Mouse (Mus musculus) monocyte, adult 5-6 weeks (primary cell): ENCODE results near the gene Tent2. TPM values are rescaled to one million over a fixed set of nuclear protein-coding genes. Genes with fewer than 3 reads are reported as not detected.
"Not testable (repeated sequence)": the region's sequence is repeated elsewhere in the genome, so short reads cannot be mapped to it uniquely, and the experiment has no call there.

Experiments used
- ATAC-seq: fragments of 153-309, 156-312 bp; replicated peaks from 2 replicates; pipeline ENCODE4 v1.8.0; 2017; ENCODE audit warnings: mild to moderate bottlenecking; ENCODE audit not compliant: low TSS enrichment, insufficient number of reproducible peaks, severe bottlenecking, poor library complexity, low FRiP score
- total RNA-seq: library from RNA; stranded (forward); fragments of 200-1000, 200-491, 200-594 nt; gene quantifications from 3 replicates; pipeline ENCODE4 v1.2.3, GENCODE M21; 2017

Gene Tent2
- 64.4 to 66.8 TPM (median 64.7 TPM) in 3 replicates for total RNA-seq

GRCm38 (mm10) chr13:93191831-93192645 is at the start of gene Tent2:
TSS of gene Tent2 (minus strand) at chr13:93192385.
- ATAC-seq: peak; percentile 98

GRCm38 (mm10) chr13:93241180-93241579 is 49.0 kb upstream of the Tent2 start:
- ATAC-seq: no peak

- ATAC-seq: no peak
Observed at GRCm38 (mm10) chr13:93239561-93239960, 47.4 kb upstream of the Tent2 start.

- no peak for ATAC-seq
Observed at GRCm38 (mm10) chr13:93239134-93239533, 46.9 kb upstream of the Tent2 start.

DNA sequence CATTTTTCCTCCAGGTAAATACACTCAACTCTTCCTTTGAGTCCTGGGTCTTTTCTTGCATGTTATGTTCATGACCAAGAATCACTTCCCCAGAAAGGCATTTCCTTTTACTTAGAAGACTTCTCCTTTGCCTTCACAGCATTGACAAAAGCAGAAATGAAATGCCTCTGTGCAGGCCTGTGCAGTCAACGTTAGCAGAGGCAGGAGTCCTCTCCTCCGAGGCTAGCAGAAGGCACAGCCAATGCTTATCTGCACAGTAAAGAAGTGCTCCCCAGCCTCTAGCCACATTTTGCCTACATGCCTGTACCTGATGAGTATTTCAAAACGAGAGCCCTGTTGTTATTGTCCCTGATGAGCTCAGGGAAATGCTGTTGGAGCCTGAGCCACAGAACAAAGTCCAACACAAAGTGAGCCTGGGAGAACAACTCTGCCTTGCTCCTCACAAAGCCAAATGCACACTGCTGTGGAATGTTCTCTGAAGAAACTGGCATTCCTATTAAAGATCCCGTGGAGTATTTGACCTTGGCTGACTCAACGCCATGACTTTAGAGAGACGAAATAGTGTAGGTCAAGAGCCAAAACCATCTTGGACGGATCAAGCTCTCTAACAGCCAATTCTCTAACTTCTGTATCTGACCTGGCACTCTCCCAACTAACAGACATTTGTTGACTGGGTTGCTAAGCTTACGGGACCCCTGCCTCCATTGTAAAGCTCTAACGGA is 45.7 kb upstream of the Tent2 start:
- ATAC-seq: peak; percentile 81

DNA sequence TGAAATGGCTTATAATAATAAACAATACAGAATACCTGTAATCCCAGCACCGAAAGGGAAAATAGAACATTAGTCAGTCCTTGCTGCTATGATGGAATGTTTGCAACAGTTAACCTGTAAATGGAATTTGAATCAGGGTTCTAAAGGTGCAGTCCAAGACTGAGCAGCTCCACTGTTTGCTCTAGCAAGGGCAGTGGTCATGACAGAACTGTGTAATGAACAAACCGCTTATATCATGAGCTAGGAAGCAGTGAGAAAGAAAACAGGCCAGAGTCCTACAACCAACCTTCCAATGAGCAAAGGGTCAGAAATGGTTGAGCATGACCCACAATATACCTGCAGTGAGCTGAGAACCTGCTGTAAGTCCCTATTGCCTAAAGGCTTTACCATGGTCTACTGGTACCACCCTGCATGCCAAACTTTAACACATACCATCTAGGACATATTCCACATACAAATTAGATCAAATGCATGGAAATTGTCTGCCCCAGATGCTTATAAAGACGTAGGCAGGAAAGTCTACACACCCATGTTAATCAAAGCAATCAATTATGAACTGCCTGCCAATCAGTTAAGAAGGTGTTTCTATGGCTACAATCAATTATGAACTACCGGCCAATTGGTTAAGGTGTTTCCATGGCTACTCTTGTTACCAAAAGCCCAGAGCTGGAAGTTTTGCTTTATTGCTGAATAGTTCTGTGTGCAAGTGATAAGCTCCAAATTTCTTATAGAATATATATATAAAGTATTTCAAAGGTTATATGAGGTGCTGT is 42.3 kb upstream of the Tent2 start:
- no peak for ATAC-seq

- ATAC-seq: no peak
Observed at GRCm38 (mm10) chr13:93232335-93232734, 40.1 kb upstream of the Tent2 start.

- peak; percentile 99 for ATAC-seq
Observed at GRCm38 (mm10) chr13:93231016-93231415, 38.8 kb upstream of the Tent2 start.

DNA sequence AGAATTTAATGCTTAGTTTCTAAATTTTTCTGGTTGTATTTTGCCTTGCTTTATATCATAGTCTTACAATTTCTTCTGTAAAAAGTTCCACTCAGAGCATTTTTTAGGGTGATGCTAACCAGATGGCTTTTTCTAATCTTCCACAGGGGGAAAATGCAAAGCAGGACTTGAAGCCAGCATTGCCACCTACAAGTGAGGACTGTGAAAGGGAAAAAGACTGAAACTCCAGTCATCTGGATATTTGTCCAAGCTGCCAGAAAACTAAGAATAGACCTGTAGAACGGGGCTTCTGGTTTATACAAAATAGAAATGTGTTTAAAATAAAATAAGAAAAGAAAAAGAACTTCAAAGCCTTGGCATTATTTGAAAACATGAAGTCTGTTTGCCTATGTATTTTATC is 19.6 kb upstream of the Tent2 start:
- ATAC-seq: no peak

DNA sequence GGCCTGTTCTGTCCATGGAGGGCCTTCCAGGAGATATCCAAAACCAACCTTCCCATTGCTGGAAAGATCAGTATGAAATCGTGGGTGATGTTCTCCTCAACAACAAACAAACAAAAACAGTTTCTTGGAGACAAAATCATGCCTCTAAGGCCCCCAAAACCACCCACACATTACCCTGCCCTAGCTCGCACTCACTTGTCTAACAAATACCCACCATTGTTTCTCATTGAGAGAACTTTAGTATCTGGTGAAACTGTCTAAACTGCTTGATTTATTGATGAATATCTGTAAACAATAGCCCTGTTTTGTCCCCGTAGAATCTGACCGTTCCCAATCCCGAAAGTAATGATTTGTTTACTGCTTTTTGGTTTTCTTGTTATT is 451 bp upstream of the Tent2 start:
- no peak for ATAC-seq

- ATAC-seq: no peak
Observed at GRCm38 (mm10) chr13:93189416-93189815, 2.8 kb downstream of the Tent2 start.

DNA sequence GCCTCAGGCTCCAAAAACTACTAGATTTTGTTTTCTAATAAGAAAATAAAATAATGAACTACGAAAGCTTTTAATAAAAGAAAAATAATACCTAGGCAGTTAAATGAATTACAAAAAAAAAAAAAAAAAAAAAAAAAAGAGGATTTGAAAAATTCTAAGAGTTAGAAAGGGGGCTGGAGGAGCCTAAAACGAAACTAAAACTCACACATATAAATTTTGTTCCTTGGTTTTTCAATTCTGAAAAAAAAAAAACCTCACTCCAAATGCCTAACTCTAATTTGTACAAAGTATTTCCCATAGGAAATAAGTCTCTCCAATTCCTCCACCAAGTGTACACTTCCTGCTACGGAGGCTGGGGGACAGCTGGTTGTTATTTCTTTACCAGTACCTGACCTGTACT is 3.4 kb downstream of the Tent2 start:
- no peak for ATAC-seq

DNA sequence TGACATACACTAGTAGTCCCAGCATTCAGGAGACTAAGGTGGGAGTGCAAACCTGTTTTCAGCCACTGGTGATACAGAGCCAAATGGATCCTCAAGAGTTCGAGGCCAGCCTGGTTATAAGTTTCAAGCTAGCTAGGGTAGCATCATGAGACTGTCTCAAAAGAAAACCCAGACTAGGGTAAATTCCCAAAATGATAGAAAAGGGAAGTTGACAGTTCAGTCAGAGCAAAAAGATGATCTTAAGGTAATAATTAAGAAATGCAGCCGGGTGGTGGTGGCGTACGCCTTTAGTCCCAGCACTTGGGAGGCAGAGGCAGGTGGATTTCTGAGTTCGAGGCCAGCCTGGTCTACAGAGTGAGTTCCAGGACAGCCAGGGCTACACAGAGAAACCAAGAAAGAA is 4.4 kb downstream of the Tent2 start:
- ATAC-seq: not testable (repeated sequence)

DNA sequence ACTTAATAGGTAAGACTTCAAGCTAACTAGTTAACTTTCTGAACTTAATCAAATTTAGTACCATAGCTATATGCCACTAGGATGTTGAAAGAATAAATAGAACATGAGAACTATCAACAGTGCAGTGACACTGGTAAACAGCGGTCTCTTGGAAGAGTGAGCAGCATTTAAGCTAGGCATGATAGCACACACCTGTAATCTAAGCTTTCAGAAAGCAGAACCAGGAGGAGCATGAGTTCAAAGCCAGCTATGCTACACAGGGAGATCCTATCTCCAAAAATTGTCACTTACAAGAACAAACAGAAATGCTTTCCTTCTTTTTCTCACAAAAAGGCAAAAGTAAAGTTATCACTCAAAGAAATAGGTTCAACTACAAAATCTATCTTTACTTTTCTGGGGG is 11.8 kb downstream of the Tent2 start:
- ATAC-seq: no peak

- 0 out of 2 replicates have a peak, but pooled peaks have one; percentile 47 for ATAC-seq
Observed at GRCm38 (mm10) chr13:93179522-93179921, 12.7 kb downstream of the Tent2 start.

- ATAC-seq: no peak
Observed at GRCm38 (mm10) chr13:93177571-93177970, 14.6 kb downstream of the Tent2 start.

GRCm38 (mm10) chr13:93163303-93163702 is 28.9 kb downstream of the Tent2 start:
- no peak for ATAC-seq

- ATAC-seq: no peak
Observed at GRCm38 (mm10) chr13:93162456-93162855, 29.7 kb downstream of the Tent2 start.

GRCm38 (mm10) chr13:93158261-93158660 is 33.9 kb downstream of the Tent2 start:
- no peak for ATAC-seq
